Mouse (Mus musculus): Measurements from ENCODE around the gene Map3k7. TPM values are rescaled to one million over a fixed set of nuclear protein-coding genes. Genes with fewer than 3 reads are reported as not detected.

Map3k7 gene
- polyA plus RNA-seq, 1 experiment from 2014 or later = 38.3 TPM

DNA sequence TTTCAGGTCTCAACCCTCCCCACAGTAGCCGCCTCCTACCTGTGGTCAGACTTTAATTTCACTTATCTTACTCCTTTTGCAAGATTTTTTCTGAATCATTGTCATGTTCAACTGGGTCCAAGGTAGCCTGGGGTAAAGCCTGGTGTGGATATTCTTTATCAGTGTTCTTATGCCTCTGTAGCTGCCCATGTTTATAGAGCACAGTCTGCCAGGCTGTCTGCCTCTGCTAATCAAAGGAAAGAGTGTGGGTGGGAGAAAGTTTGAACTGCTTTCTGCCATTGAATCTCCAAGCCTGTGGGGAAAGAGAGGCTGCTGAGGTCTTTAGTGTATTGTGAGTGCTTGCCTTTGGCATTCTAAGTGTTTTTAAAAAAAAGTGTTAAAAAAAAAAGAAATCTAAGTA lies 7.5 kb downstream of the Map3k7 start:
- WGBS = 93% methylated on average over 1 of the region's 1 CpGs
- DNase-seq (no peak), ATAC-seq (ENCODE audit: low FRiP score, low TSS enrichment) (no peak)
- no peak overlapping the region for H3K4me3 ChIP-seq (replicated peaks; ENCODE audit: low read depth, low read length)
- no peaks in the 10 kb centered on the region for H3K27me3 ChIP-seq (ENCODE audit: control insufficient read depth, insufficient read depth, low read length)
- H3K4me2 ChIP-seq (ENCODE audit: low read length) = no peak overlapping the region
- H3K9me3 ChIP-seq (ENCODE audit: control insufficient read depth, low read length) = no peaks in the 10 kb centered on the region
- peaks cover 3% of the 10 kb centered on the region; the same call in 1 of the 2 replicates for H3K36me3 ChIP-seq (ENCODE audit: control insufficient read depth, insufficient read depth, low read length)
- H3K27ac ChIP-seq (replicated peaks; ENCODE audit: low read depth, low read length) = no peak overlapping the region
- H3K4me1 ChIP-seq (ENCODE audit: control insufficient read depth, insufficient read depth, low read length) = no peaks in the 10 kb centered on the region
- no peak overlapping the region for H3K9ac ChIP-seq (replicated peaks; ENCODE audit: low read length)

DNA sequence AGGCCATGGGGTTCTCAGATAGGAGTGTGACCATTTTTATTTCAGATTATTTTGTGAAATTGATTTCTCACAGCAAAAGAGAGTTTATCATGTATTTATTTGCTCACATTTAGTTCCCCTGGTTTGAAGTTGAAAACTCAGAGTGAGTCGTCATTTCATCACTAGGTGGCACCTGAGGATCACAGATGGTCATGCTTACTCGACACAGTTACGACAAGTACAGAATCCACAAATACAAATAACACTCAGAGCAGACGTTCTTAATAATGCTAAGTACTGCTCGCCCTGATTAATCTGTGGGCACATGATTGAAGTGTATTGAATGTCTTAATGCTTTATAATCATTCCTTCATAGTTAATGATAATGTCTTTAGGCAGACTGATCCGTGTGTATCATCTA lies 8.3 kb downstream of the Map3k7 start:
- no peaks in the 10 kb centered on the region for H3K27me3 ChIP-seq (ENCODE audit: control insufficient read depth, insufficient read depth, low read length)
- H3K4me2 ChIP-seq (ENCODE audit: low read length) = no peak overlapping the region
- DNase-seq = peak; percentile 63
- peaks cover 9% of the 10 kb centered on the region for H3K36me3 ChIP-seq (ENCODE audit: control insufficient read depth, insufficient read depth, low read length)
- ATAC-seq (ENCODE audit: low FRiP score, low TSS enrichment) = no peak
- H3K9me3 ChIP-seq (ENCODE audit: control insufficient read depth, low read length) = no peaks in the 10 kb centered on the region
- H3K4me3 ChIP-seq (replicated peaks; ENCODE audit: low read depth, low read length) = no peak overlapping the region
- H3K9ac ChIP-seq (replicated peaks; ENCODE audit: low read length) = no peak overlapping the region
- no peak overlapping the region for H3K27ac ChIP-seq (replicated peaks; ENCODE audit: low read depth, low read length)
- H3K4me1 ChIP-seq (ENCODE audit: control insufficient read depth, insufficient read depth, low read length) = no peaks in the 10 kb centered on the region
- 56% methylated on average over 6 of the region's 6 CpGs for WGBS

DNA sequence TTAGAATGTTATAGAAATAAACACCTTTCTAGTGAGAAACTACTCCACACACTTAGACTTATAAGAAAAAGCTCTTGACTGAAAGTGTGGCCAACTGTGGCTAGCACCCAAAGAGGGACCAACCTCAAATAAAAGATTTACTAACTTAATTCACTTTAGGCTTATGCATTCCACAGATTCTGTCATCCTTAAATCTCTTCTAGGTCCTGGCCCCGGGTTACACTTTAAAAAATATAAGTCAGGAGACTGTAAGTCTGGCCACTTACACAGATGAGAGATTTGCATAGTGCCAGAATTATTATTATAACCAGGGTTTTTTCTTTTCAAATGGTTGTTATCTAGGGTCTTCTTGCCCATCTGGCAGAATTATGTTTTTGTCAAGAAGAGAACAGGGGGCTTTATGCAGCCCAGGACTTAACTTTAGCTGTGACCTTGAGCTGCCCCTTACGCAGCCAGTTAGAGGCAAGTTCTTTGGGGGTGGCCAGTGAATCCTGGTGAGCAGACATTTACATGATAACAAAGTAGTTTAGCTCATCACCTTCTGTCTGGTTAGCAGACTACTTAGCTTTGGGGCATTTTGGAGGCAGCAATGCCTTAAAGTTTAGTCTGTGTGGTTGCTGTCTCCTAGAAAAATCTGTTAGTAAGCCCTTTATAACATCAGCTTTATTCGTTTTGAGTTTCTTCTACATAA lies 11.5 kb downstream of the Map3k7 start:
- Histone ChIP-seq H3K9ac (replicated peaks; ENCODE audit: low read length) (no peak overlapping the region), H3K36me3 (ENCODE audit: control insufficient read depth, insufficient read depth, low read length) (peaks cover 29% of the 10 kb centered on the region), H3K4me3 (replicated peaks; ENCODE audit: low read depth, low read length) (no peak overlapping the region), H3K4me1 (ENCODE audit: control insufficient read depth, insufficient read depth, low read length) (no peaks in the 10 kb centered on the region), H3K9me3 (ENCODE audit: control insufficient read depth, low read length) (no peaks in the 10 kb centered on the region), H3K27me3 (ENCODE audit: control insufficient read depth, insufficient read depth, low read length) (no peaks in the 10 kb centered on the region), H3K4me2 (ENCODE audit: low read length) (no peak overlapping the region), H3K27ac (replicated peaks; ENCODE audit: low read depth, low read length) (no peak overlapping the region)
- 69% methylated on average over 3 of the region's 3 CpGs for WGBS
- DNase-seq (no peak), ATAC-seq (ENCODE audit: low FRiP score, low TSS enrichment) (no peak)

DNA sequence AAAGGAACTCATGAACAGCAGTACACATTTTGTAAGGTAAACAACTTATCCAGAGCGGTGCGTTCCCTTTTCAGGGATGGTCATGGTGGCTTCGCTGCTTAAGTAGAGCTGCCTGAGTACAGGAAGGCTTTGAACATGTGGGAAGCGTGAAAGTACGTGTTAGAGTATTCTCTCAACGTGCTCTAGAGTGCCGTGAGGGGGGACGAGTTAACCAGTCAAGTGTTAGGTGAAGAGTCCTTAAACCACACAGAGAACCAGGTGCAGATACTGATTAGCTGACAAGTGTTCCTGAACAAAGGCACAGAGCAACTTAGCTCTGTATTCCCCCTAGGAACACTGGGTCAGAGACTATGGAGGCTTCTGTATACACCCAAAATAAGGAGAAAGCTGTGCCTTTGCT lies 18.0 kb downstream of the Map3k7 start:
- Histone ChIP-seq H3K9ac (replicated peaks; ENCODE audit: low read length) (no peak overlapping the region), H3K36me3 (ENCODE audit: control insufficient read depth, insufficient read depth, low read length) (peaks cover 54% of the 10 kb centered on the region), H3K4me2 (ENCODE audit: low read length) (no peak overlapping the region), H3K27me3 (ENCODE audit: control insufficient read depth, insufficient read depth, low read length) (no peaks in the 10 kb centered on the region), H3K9me3 (ENCODE audit: control insufficient read depth, low read length) (no peaks in the 10 kb centered on the region), H3K27ac (replicated peaks; ENCODE audit: low read depth, low read length) (no peak overlapping the region), H3K4me1 (ENCODE audit: control insufficient read depth, insufficient read depth, low read length) (no peaks in the 10 kb centered on the region), H3K4me3 (replicated peaks; ENCODE audit: low read depth, low read length) (no peak overlapping the region)
- ATAC-seq (ENCODE audit: low FRiP score, low TSS enrichment) = no peak
- WGBS = 95% methylated on average over 8 of the region's 8 CpGs
- DNase-seq = no peak

DNA sequence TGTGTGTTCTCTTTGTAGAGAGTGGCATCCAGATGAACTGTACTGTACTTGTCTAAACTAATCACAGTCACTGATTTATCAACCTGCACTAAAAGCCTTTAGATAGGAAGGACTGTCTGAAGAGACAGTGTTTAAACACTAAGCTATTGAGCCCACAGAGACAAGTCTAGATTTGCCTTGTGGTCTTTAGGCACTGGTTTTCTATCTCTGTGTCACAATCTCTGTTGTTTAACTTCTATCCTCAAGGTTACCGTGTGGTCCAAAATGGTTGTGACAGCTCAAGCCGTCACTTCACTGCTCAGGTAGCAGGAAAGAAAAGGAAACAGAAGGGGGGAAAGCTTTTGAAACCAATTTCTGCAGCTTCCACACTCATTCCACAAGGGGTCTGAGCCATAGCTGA lies 29.5 kb downstream of the Map3k7 start:
- 93% methylated on average over 2 of the region's 2 CpGs for WGBS
- peaks cover 61% of the 10 kb centered on the region for H3K36me3 ChIP-seq (ENCODE audit: control insufficient read depth, insufficient read depth, low read length)
- H3K9ac ChIP-seq (replicated peaks; ENCODE audit: low read length) = no peak overlapping the region
- no peak overlapping the region for H3K4me2 ChIP-seq (ENCODE audit: low read length)
- no peak for ATAC-seq (ENCODE audit: low FRiP score, low TSS enrichment)
- no peak for DNase-seq
- H3K27me3 ChIP-seq (ENCODE audit: control insufficient read depth, insufficient read depth, low read length) = no peaks in the 10 kb centered on the region
- H3K9me3 ChIP-seq (ENCODE audit: control insufficient read depth, low read length) = no peaks in the 10 kb centered on the region
- H3K4me3 ChIP-seq (replicated peaks; ENCODE audit: low read depth, low read length) = no peak overlapping the region
- no peaks in the 10 kb centered on the region for H3K4me1 ChIP-seq (ENCODE audit: control insufficient read depth, insufficient read depth, low read length)
- H3K27ac ChIP-seq (replicated peaks; ENCODE audit: low read depth, low read length) = no peak overlapping the region

DNA sequence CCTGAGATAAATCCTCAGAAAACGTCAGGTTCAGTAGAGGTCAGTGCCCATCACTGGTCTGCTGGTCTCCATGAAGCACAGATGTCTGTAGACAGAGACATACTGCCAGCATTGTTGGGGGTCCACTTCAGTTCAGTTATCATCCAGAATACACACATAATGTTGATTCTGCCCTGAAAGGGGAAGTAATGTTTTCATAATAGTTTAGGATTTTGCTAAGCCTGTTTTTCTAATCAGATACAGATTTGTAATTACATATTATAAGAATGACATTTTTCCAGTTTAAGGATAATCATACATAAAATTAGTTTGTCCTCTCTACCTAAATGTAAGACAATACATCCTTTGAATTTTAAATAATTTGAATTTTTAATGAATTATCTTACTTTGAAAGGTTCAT lies 30.0 kb downstream of the Map3k7 start:
- DNase-seq (no peak), ATAC-seq (ENCODE audit: low FRiP score, low TSS enrichment) (no peak)
- H3K27ac ChIP-seq (replicated peaks; ENCODE audit: low read depth, low read length) = no peak overlapping the region
- 74% methylated on average over 1 of the region's 1 CpGs for WGBS
- H3K36me3 ChIP-seq (ENCODE audit: control insufficient read depth, insufficient read depth, low read length) = peaks cover 61% of the 10 kb centered on the region
- no peak overlapping the region for H3K4me3 ChIP-seq (replicated peaks; ENCODE audit: low read depth, low read length)
- no peaks in the 10 kb centered on the region for H3K9me3 ChIP-seq (ENCODE audit: control insufficient read depth, low read length)
- no peak overlapping the region for H3K4me2 ChIP-seq (ENCODE audit: low read length)
- H3K27me3 ChIP-seq (ENCODE audit: control insufficient read depth, insufficient read depth, low read length) = no peaks in the 10 kb centered on the region
- H3K9ac ChIP-seq (replicated peaks; ENCODE audit: low read length) = no peak overlapping the region
- H3K4me1 ChIP-seq (ENCODE audit: control insufficient read depth, insufficient read depth, low read length) = no peaks in the 10 kb centered on the region

DNA sequence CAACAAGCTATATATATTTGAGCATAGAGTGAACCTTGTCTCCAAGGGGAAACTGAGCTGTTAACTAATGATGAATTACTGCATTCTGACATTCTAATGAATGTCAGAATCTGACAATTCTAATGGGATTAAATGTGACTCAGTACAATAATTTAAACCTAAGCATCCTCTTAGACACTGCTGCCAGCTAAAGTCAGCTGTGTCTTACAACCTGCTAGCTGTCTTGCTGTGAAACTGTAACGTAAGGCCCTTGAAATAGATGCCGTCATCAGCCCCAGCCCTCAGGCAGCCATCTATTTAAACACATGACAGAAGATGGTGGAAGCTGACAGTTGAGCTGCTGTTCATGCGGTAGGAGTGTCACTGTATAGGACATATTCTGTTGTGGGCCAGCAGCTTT lies 37.6 kb downstream of the Map3k7 start:
- Histone ChIP-seq H3K4me3 (replicated peaks; ENCODE audit: low read depth, low read length) (no peak overlapping the region), H3K27ac (replicated peaks; ENCODE audit: low read depth, low read length) (no peak overlapping the region), H3K9me3 (ENCODE audit: control insufficient read depth, low read length) (no peaks in the 10 kb centered on the region), H3K9ac (replicated peaks; ENCODE audit: low read length) (no peak overlapping the region), H3K4me2 (ENCODE audit: low read length) (no peak overlapping the region), H3K4me1 (ENCODE audit: control insufficient read depth, insufficient read depth, low read length) (no peaks in the 10 kb centered on the region), H3K36me3 (ENCODE audit: control insufficient read depth, insufficient read depth, low read length) (peaks cover 30% of the 10 kb centered on the region), H3K27me3 (ENCODE audit: control insufficient read depth, insufficient read depth, low read length) (no peaks in the 10 kb centered on the region)
- 74% methylated on average over 3 of the region's 3 CpGs for WGBS
- DNase-seq = no peak
- no peak for ATAC-seq (ENCODE audit: low FRiP score, low TSS enrichment)

DNA sequence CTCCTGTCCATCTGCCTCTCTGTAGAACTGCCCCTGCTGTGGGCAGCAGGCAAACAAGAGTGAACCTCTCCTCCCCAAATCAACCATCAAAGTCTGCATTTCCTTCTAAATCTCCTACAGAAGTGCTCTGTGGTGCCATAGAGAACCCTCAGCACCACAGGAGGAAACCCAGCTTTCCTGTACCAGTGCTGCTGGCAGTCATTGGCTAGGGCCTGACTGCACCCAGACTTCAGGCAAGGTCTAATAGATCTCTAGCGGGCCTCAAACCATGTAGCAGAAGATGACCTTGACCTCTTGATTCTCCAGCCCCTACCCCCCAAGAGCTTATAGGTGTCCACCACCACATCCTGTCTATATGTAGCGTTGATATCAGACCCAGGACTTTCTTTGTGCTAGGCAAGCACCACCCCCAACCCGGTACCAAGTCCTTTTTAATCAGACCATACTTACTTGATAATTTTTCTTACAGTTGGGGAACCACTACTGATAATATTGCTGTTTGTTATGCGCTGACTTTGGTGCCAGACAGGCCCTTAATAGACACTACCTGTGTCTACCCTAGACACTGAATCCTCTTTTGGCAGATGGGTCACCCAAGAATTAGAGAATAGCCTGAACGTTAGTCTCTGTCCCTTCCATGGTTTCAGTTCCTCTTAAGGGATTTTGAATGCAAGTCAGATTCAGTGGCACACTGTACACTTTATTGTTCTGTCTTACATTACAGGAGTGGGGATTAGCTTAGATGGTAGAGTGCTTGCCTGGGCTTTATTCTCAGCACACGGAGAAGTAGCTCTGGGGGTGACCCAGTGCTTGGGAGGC lies 41.1 kb downstream of the Map3k7 start:
- Histone ChIP-seq H3K4me3 (replicated peaks; ENCODE audit: low read depth, low read length) (no peak overlapping the region), H3K9me3 (ENCODE audit: control insufficient read depth, low read length) (no peaks in the 10 kb centered on the region), H3K4me2 (ENCODE audit: low read length) (no peak overlapping the region), H3K36me3 (ENCODE audit: control insufficient read depth, insufficient read depth, low read length) (peaks cover 31% of the 10 kb centered on the region), H3K4me1 (ENCODE audit: control insufficient read depth, insufficient read depth, low read length) (no peaks in the 10 kb centered on the region), H3K9ac (replicated peaks; ENCODE audit: low read length) (no peak overlapping the region), H3K27me3 (ENCODE audit: control insufficient read depth, insufficient read depth, low read length) (no peaks in the 10 kb centered on the region), H3K27ac (replicated peaks; ENCODE audit: low read depth, low read length) (no peak overlapping the region)
- WGBS = 93% methylated on average over 6 of the region's 6 CpGs
- no peak for ATAC-seq (ENCODE audit: low FRiP score, low TSS enrichment)
- no peak for DNase-seq

DNA sequence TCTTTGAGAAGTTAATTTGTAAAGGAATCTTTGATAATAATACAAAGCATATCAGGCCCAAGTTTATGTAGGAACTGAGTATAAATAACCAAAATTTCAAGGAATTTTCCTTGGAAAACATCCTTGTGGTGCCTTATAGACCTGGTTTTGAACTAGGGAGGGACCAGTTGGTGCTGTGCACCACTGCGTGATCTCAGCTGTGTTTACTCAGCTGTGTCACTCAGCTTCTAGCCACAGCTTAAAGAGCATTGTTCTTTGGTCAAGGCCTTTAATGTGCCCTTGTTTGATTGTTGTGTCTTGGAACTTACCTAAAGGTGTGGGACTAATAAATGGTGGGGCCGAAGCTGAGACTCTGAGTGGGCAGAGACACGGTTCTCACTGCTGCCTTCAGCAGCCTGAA lies 43.3 kb downstream of the Map3k7 start:
- ATAC-seq (ENCODE audit: low FRiP score, low TSS enrichment) = no peak
- Histone ChIP-seq H3K9ac (replicated peaks; ENCODE audit: low read length) (no peak overlapping the region), H3K27me3 (ENCODE audit: control insufficient read depth, insufficient read depth, low read length) (no peaks in the 10 kb centered on the region), H3K9me3 (ENCODE audit: control insufficient read depth, low read length) (no peaks in the 10 kb centered on the region), H3K4me2 (ENCODE audit: low read length) (no peak overlapping the region), H3K36me3 (ENCODE audit: control insufficient read depth, insufficient read depth, low read length) (peaks cover 48% of the 10 kb centered on the region), H3K27ac (replicated peaks; ENCODE audit: low read depth, low read length) (no peak overlapping the region), H3K4me3 (replicated peaks; ENCODE audit: low read depth, low read length) (no peak overlapping the region), H3K4me1 (ENCODE audit: control insufficient read depth, insufficient read depth, low read length) (no peaks in the 10 kb centered on the region)
- whole genome bisulfite sequencing = 69% methylated on average over 3 of the region's 3 CpGs
- no peak for DNase-seq

Data from midbrain, embryonic 14.5 days (tissue).